Mouse (Mus musculus): Measurements from ENCODE around the gene Gm10715.
"Not testable (repeated sequence)": the region's sequence is repeated elsewhere in the genome, so short reads cannot be mapped to it uniquely, and the experiment has no call there.

The Gm10715 gene

DNA sequence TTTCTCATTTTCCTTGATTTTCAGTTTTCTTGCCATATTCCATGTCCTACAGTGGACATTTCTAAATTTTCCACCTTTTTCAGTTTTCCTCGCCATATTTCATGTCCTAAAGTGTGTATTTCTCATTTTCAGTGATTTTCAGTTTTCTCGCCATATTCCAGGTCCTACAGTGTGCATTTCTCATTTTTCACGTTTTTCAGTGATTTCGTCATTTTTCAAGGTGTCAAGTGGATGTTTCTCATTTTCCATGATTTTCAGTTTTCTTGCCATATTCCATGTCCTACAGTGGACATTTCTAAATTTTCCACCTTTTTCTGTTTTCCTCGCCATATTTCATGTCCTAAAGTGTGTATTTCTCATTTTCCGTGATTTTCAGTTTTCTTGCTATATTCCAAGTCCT lies 11.0 kb upstream of the Gm10715 start:
- DNase-seq, result peak; percentile 6

DNA sequence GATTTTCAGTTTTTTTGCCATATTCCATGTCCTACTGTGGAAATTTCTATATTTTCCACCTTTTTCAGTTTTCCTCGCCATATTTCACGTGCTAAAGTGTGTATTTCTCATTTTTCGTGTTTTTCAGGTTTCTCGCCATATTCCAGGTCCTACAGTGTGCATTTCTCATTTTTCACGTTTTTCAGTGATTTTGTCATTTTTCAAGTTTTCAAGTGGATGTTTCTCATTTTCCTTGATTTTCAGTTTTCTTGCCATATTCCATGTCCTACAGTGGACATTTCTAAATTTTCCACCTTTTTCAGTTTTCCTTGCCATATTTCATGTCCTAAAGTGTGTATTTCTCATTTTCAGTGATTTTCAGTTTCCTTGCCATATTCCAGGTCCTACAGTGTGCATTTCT lies 10.5 kb upstream of the Gm10715 start:
- not testable (repeated sequence) for DNase-seq

DNA sequence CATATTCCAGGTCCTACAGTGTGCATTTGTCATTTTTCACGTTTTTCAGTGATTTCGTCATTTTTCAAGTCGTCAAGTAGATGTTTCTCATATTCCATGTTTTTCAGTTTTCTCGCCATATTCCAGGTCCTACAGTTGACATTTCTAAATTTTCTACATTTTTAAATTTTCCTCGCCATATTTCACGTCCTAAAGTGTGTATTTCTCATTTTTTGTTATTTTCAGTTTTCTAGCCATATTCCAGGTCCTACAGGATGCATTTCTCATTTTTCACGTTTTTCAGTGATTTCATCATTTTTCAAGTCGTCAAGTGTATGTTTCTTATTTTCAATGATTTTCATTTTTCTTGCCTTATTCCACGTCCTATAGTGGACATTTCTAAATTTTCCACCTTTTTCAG lies 9.9 kb upstream of the Gm10715 start:
- not testable (repeated sequence) for DNase-seq

DNA sequence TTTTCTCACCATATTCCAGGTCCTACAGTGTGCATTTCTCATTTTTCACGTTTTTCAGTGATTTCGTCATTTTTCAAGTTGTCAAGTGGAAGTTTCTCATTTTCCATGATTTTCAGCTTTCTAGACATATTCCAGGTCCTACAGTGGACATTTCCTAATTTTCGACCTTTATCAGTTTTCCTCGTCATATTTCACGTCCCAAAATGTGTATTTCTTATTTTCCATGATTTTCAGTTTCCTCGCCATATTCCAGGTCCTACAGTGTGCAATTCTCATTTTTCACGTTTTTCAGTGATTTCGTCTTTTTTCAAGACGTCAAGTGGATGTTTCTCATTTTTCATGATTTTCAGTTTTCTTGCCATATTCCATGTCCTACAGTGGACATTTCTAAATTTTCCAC lies 9.5 kb upstream of the Gm10715 start:
- not testable (repeated sequence) for DNase-seq

- not testable (repeated sequence) for DNase-seq
Observed at GRCm38 (mm10) chr9:3029276-3030000, 7.2 kb upstream of the Gm10715 start.

DNA sequence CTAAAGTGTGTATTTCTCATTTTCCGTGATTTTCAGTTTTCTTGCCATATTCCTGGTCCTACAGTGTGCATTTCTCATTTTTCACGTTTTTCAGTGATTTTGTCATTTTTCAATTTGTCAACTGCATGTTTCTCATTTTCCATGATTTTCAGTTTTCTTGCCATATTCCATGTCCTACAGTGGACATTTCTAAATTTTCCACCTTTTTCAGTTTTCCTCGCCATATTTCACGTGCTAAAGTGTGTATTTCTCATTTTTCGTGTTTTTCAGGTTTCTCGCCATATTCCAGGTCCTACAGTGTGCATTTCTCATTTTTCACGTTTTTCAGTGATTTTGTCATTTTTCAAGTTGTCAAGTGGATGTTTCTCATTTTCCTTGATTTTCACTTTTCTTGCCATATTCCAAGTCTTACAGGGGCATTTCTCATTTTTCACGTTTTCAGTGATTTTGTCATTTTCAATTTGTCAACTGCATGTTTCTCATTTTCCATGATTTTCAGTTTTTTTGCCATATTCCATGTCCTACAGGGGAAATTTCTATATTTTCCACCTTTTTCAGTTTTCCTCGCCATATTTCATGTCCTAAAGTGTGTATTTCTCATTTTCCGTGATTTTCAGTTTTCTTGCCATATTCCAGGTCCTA lies 5.9 kb upstream of the Gm10715 start:
- DNase-seq, result not testable (repeated sequence)

GRCm38 (mm10) chr9:3034299-3034698 lies 2.4 kb upstream of the Gm10715 start, which contains the start of gene Gm17535:
Gene Gm17535 (plus strand): TSS chr9:3034599.
- DNase-seq, result not testable (repeated sequence)

DNA sequence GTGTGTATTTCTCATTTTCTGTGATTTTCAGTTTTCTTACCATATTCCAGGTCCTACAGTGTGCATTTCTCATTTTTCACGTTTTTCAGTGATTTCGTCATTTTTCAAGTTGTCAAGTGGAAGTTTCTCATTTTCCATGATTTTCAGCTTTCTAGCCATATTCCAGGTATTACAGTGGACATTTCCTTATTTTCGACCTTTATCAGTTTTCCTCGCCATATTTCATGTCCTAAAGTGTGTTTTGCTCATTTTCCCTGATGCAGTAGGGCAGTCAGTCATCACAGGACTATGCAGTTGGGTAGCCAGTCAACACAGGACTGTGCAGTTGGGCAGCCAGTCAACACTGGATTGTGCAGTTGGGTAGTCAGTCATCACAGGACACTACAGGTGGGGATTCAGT lies 1.5 kb downstream of the Gm10715 start:
- DNase-seq, result not testable (repeated sequence)
